Mouse (Mus musculus) ES-Bruce4 (cell line): ENCODE measurements around the gene Zfp990.
"Not testable (repeated sequence)": the region's sequence is repeated elsewhere in the genome, so short reads cannot be mapped to it uniquely, and the experiment has no call there.

ENCODE experiments used
- CTCF ChIP-seq: IDR thresholded peaks from one replicate; pipeline ENCODE4 v1.8.1; 2011; ENCODE audit warnings: low read depth, low read length
- POLR2A ChIP-seq: IDR thresholded peaks from one replicate; pipeline ENCODE4 v1.8.1; 2011; ENCODE audit warnings: low read length; ENCODE audit not compliant: insufficient read depth

GRCm38 (mm10) chr4:145514637-145515036 is 4.1 kb downstream of the Zfp990 start:
- not testable (repeated sequence) for TF ChIP-seq POLR2A, CTCF
